Mouse (Mus musculus) forebrain, embryonic 12.5 days (tissue): ENCODE data around the gene T. TPM values are rescaled to one million over a fixed set of nuclear protein-coding genes. Genes with fewer than 3 reads are reported as not detected.
"Not testable (repeated sequence)": the region's sequence is repeated elsewhere in the genome, so short reads cannot be mapped to it uniquely, and the experiment has no call there.

Source experiments
- ATAC-seq: fragments of 200-750 bp; cut with Nextera tagmentation; 2 replicates; pipeline ENCODE4 v1.8.0; 2017; ENCODE audit warnings: moderate TSS enrichment; ENCODE audit not compliant: low FRiP score
- H3K27ac ChIP-seq: fragments of 300-500 bp; sonication (generic); 2 replicates; pipeline ENCODE4 v1.5.1; 2016; ENCODE audit warnings: mild to moderate bottlenecking
- H3K27me3 ChIP-seq: fragments of 300-500 bp; sonication (generic); 2 replicates; pipeline ENCODE4 v1.6.1; 2016; ENCODE audit warnings: mild to moderate bottlenecking
- H3K36me3 ChIP-seq: fragments of 300-500 bp; sonication (generic); replicated peaks from 2 replicates; pipeline ENCODE4 v1.6.1; 2016; ENCODE audit warnings: mild to moderate bottlenecking
- H3K4me1 ChIP-seq: fragments of 300-500 bp; sonication (generic); 2 replicates; pipeline ENCODE4 v1.6.1; 2016
- H3K4me2 ChIP-seq: fragments of 300-500 bp; sonication (generic); 2 replicates; pipeline ENCODE4 v1.6.1; 2016; ENCODE audit warnings: mild to moderate bottlenecking, moderate library complexity
- H3K4me3 ChIP-seq: fragments of 300-500 bp; sonication (generic); replicated peaks from 2 replicates; pipeline ENCODE4 v1.5.1; 2016; ENCODE audit warnings: mild to moderate bottlenecking
- H3K9ac ChIP-seq: fragments of 300-500 bp; sonication (generic); 2 replicates; pipeline ENCODE4 v1.6.1; 2016; ENCODE audit warnings: mild to moderate bottlenecking
- H3K9me3 ChIP-seq: fragments of 300-500 bp; sonication (generic); 2 replicates; pipeline ENCODE4 v1.6.1; 2016
- WGBS: fragments of 180-500 bp; shearing (Covaris S2); methylation state at CpG from one replicate; pipeline ENCODE4 v1.1.7; 2016; 5-methylcytosine and 5-hydroxymethylcytosine counted together
- polyA plus RNA-seq: library from polyadenylated mRNA; unstranded; fragments of >200 nt; fragmentation: Nextera tagmentation; extraction: Ambion mirVana; gene quantifications from 2 replicates; pipeline ENCODE4 v1.2.1, GENCODE M21; 2016

T gene
- 0.74 and 1.2 TPM in 2 replicates for polyA plus RNA-seq

- H3K4me1 ChIP-seq, result peaks cover 15% of the 10 kb centered on the region; the same call in 1 of the 2 replicates
- no peaks in the 10 kb centered on the region for H3K9me3 ChIP-seq
- H3K36me3 ChIP-seq, result no peaks in the 10 kb centered on the region
- peaks cover 99% of the 10 kb centered on the region for H3K27me3 ChIP-seq
- WGBS, result under 1% methylated on average over 64 of the region's 65 CpGs
- peak within 1 kb of the TSS; percentile 25 for H3K4me3 ChIP-seq
- H3K9ac ChIP-seq, result no peak within 1 kb of the TSS
- H3K27ac ChIP-seq, result no peak within 1 kb of the TSS
- ATAC-seq, result no peak
- H3K4me2 ChIP-seq, result peak within 1 kb of the TSS; percentile 39
Observed at GRCm38 (mm10) chr17:8433978-8434960, at the start of gene T. Gene T, plus strand, starts transcription at chr17:8434423.

GRCm38 (mm10) chr17:8385441-8385840, 48.8 kb upstream of the T start:
- ATAC-seq, result no peak
- no peak overlapping the region for H3K4me2 ChIP-seq
- no peak overlapping the region for H3K9ac ChIP-seq
- H3K36me3 ChIP-seq, result no peaks in the 10 kb centered on the region
- no peaks in the 10 kb centered on the region for H3K9me3 ChIP-seq
- 89% methylated on average over 2 of the region's 2 CpGs for WGBS
- peaks cover 14% of the 10 kb centered on the region for H3K4me1 ChIP-seq
- H3K27ac ChIP-seq, result no peak overlapping the region
- no peak overlapping the region for H3K4me3 ChIP-seq
- H3K27me3 ChIP-seq, result peaks cover 29% of the 10 kb centered on the region

- Histone ChIP-seq H3K4me2 (peak overlapping the region; percentile 54), H3K36me3 (no peaks in the 10 kb centered on the region), H3K27me3 (peaks cover 42% of the 10 kb centered on the region), H3K4me1 (peaks cover 14% of the 10 kb centered on the region), H3K4me3 (peak overlapping the region; percentile 33), H3K9ac (no peak overlapping the region), H3K9me3 (no peaks in the 10 kb centered on the region), H3K27ac (no peak overlapping the region)
- WGBS, result under 1% methylated on average over 13 of the region's 13 CpGs
- ATAC-seq, result no peak
Observed at GRCm38 (mm10) chr17:8388463-8388862, 45.8 kb upstream of the T start.

- under 1% methylated on average over 28 of the region's 28 CpGs for WGBS
- H3K4me3 ChIP-seq, result peak overlapping the region; percentile 33
- no peak for ATAC-seq
- peaks cover 42% of the 10 kb centered on the region for H3K27me3 ChIP-seq
- peak overlapping the region; percentile 54 for H3K4me2 ChIP-seq
- no peak overlapping the region for H3K27ac ChIP-seq
- H3K4me1 ChIP-seq, result peaks cover 14% of the 10 kb centered on the region
- H3K36me3 ChIP-seq, result no peaks in the 10 kb centered on the region
- H3K9ac ChIP-seq, result peak overlapping the region; percentile 25; the same call in 1 of the 2 replicates
- no peaks in the 10 kb centered on the region for H3K9me3 ChIP-seq
Observed at GRCm38 (mm10) chr17:8388990-8389789, 45.0 kb upstream of the T start.

GRCm38 (mm10) chr17:8389790-8390095, 44.5 kb upstream of the T start:
- ATAC-seq, result no peak
- H3K9me3 ChIP-seq, result no peaks in the 10 kb centered on the region
- H3K27me3 ChIP-seq, result peaks cover 42% of the 10 kb centered on the region
- H3K4me1 ChIP-seq, result peaks cover 14% of the 10 kb centered on the region
- WGBS, result 4% methylated on average over 10 of the region's 10 CpGs
- H3K27ac ChIP-seq, result no peak overlapping the region
- no peak overlapping the region for H3K9ac ChIP-seq
- no peaks in the 10 kb centered on the region for H3K36me3 ChIP-seq
- peak overlapping the region; percentile 33; the same call in 1 of the 2 replicates for H3K4me3 ChIP-seq
- H3K4me2 ChIP-seq, result peak overlapping the region; percentile 54; the same call in 1 of the 2 replicates

- no peak overlapping the region for H3K27ac ChIP-seq
- ATAC-seq, result no peak
- WGBS, result 63% methylated on average over 4 of the region's 4 CpGs
- H3K36me3 ChIP-seq, result no peaks in the 10 kb centered on the region
- no peak overlapping the region for H3K4me3 ChIP-seq
- H3K27me3 ChIP-seq, result peaks cover 42% of the 10 kb centered on the region
- H3K4me1 ChIP-seq, result peaks cover 14% of the 10 kb centered on the region
- H3K9me3 ChIP-seq, result no peaks in the 10 kb centered on the region
- no peak overlapping the region for H3K4me2 ChIP-seq
- no peak overlapping the region for H3K9ac ChIP-seq
Observed at GRCm38 (mm10) chr17:8390487-8390886, 43.7 kb upstream of the T start.

GRCm38 (mm10) chr17:8396371-8396770, 37.9 kb upstream of the T start:
- Histone ChIP-seq H3K27ac (no peak overlapping the region), H3K4me1 (no peaks in the 10 kb centered on the region), H3K4me3 (no peak overlapping the region), H3K27me3 (peaks cover 4% of the 10 kb centered on the region), H3K36me3 (no peaks in the 10 kb centered on the region), H3K9ac (no peak overlapping the region), H3K9me3 (no peaks in the 10 kb centered on the region), H3K4me2 (no peak overlapping the region)
- no peak for ATAC-seq
- 69% methylated on average over 4 of the region's 4 CpGs for WGBS

GRCm38 (mm10) chr17:8397946-8398345, 36.3 kb upstream of the T start:
- no peak overlapping the region for H3K27ac ChIP-seq
- no peak for ATAC-seq
- H3K36me3 ChIP-seq, result no peaks in the 10 kb centered on the region
- H3K9ac ChIP-seq, result no peak overlapping the region
- H3K4me1 ChIP-seq, result no peaks in the 10 kb centered on the region
- H3K4me2 ChIP-seq, result no peak overlapping the region
- H3K4me3 ChIP-seq, result no peak overlapping the region
- no peaks in the 10 kb centered on the region for H3K27me3 ChIP-seq
- no peaks in the 10 kb centered on the region for H3K9me3 ChIP-seq
- 57% methylated on average over 2 of the region's 2 CpGs for WGBS

GRCm38 (mm10) chr17:8403932-8404331, 30.3 kb upstream of the T start:
- not testable (repeated sequence) for H3K9ac ChIP-seq, ATAC-seq, H3K4me2 ChIP-seq, H3K27me3 ChIP-seq, H3K9me3 ChIP-seq, H3K36me3 ChIP-seq, H3K27ac ChIP-seq, H3K4me3 ChIP-seq
- H3K4me1 ChIP-seq, result peaks cover 13% of the 10 kb centered on the region
- WGBS, result 58% methylated on average over 8 of the region's 8 CpGs

- Histone ChIP-seq H3K27ac (no peak overlapping the region), H3K36me3 (no peaks in the 10 kb centered on the region)
- WGBS, result 16% methylated on average over 6 of the region's 6 CpGs
Observed at GRCm38 (mm10) chr17:8406285-8406684, 27.9 kb upstream of the T start.

GRCm38 (mm10) chr17:8408002-8408401, 26.2 kb upstream of the T start:
- Histone ChIP-seq H3K4me1 (peaks cover 17% of the 10 kb centered on the region), H3K27me3 (peaks cover 27% of the 10 kb centered on the region)
- 61% methylated on average over 4 of the region's 4 CpGs for WGBS
- not testable (repeated sequence) for H3K27ac ChIP-seq, H3K4me3 ChIP-seq, ATAC-seq, H3K9ac ChIP-seq, H3K36me3 ChIP-seq, H3K9me3 ChIP-seq, H3K4me2 ChIP-seq

More at GRCm38 (mm10) chr17:8406285-8406684, 27.9 kb upstream of the T start:
- no peak overlapping the region for H3K4me2 ChIP-seq
- no peaks in the 10 kb centered on the region for H3K9me3 ChIP-seq
- no peak overlapping the region for H3K4me3 ChIP-seq
- no peak for ATAC-seq
- peaks cover 17% of the 10 kb centered on the region for H3K4me1 ChIP-seq
- peaks cover 22% of the 10 kb centered on the region for H3K27me3 ChIP-seq
- H3K9ac ChIP-seq, result no peak overlapping the region

GRCm38 (mm10) chr17:8408589-8409295, 25.5 kb upstream of the T start:
- Histone ChIP-seq H3K36me3 (no peaks in the 10 kb centered on the region), H3K4me3 (no peak overlapping the region), H3K4me1 (peaks cover 17% of the 10 kb centered on the region), H3K9ac (no peak overlapping the region), H3K27ac (no peak overlapping the region), H3K9me3 (no peaks in the 10 kb centered on the region), H3K27me3 (peaks cover 35% of the 10 kb centered on the region), H3K4me2 (peak overlapping the region; percentile 17; the same call in 1 of the 2 replicates)
- 6% methylated on average over 16 of the region's 16 CpGs for WGBS
- no peak for ATAC-seq
